Mouse (Mus musculus): ENCODE measurements around the gene Sertad4.

The Sertad4 gene

GRCm38 (mm10) chr1:192806168-192807157 is 49.1 kb downstream of the Sertad4 start:
- DNase-seq (ENCODE audit: low spot score): no peak

- DNase-seq (ENCODE audit: low spot score): no peak
Measured at GRCm38 (mm10) chr1:192800338-192800737, 55.2 kb downstream of the Sertad4 start.

GRCm38 (mm10) chr1:192799165-192799991 is 56.2 kb downstream of the Sertad4 start:
- no peak for DNase-seq (ENCODE audit: low spot score)

DNA sequence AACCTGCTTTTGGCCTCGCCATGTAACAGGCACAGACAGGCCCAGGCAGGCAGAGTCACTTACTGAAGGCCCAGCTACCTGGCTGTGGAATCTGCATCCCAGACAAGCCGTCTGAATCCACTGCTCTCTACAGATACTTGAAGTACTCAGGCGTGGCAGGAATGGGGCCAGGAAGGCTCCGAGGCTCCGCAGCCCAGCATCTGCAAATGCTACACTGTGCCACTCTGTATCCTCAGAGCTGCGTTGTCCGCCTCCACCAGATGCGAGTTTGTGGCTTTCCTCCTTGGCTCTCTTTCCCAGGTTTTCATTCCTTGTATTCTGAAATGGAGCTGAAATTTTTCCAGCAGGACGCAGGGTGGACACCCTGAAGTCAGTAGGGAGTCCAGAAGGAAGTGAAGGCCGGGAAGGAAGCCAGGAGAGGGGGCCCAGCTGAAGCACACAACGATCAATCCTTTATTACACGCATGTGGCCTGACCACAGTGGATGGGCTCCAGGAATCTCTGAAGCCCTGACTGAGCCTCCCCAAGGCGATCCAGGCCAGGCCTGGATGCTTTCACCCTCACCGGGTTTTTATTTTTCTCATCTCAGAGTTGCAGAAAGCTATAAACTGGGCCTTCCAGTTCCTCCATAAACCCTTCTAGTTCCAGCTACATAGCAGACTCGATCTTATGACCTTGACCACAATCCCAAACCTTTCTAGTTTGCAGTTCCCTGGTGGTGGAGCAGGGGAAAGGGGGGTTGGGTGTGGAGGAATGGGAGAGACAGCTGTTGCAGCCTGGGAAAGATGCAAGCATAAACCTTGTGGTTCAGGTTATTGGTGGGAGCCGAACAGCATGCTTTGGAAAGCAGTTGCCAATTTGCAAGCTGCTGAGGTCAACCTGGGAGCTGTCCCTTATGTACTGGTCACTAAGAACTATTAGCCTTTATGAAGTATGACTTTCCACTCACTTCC is 57.1 kb downstream of the Sertad4 start:
- DNase-seq (ENCODE audit: low spot score): no peak

- no peak for DNase-seq (ENCODE audit: low spot score)
Measured at GRCm38 (mm10) chr1:192797011-192797274, 58.6 kb downstream of the Sertad4 start.

GRCm38 (mm10) chr1:192796201-192797010 is 59.1 kb downstream of the Sertad4 start:
- DNase-seq (ENCODE audit: low spot score): no peak

GRCm38 (mm10) chr1:192794957-192795745 is 60.4 kb downstream of the Sertad4 start:
- no peak for DNase-seq (ENCODE audit: low spot score)

Data from urinary bladder, postnatal 10 days (tissue).